Mouse (Mus musculus) layer of hippocampus, adult 18-20 months (tissue): ENCODE measurements around the gene Ppp4r3a. TPM values are rescaled to one million over a fixed set of nuclear protein-coding genes. Genes with fewer than 3 reads are reported as not detected.
"Not testable (repeated sequence)": the region's sequence is repeated elsewhere in the genome, so short reads cannot be mapped to it uniquely, and the experiment has no call there.

Source experiments
- DNase-seq, 2 experiments: peaks; one replicate each; pipeline ENCODE4 v3.0.0; 2022; ENCODE audit warnings: low spot score in 2 of 2
- long read RNA-seq: library from polyadenylated mRNA; stranded (forward); transcript quantifications from one replicate; pipeline ENCODE4 v2.0.0, GENCODE M21; 2021
- total RNA-seq, 2 experiments: library from RNA; stranded (reverse); gene quantifications; 2 replicates each; pipeline ENCODE4 v1.2.3; 2021

Ppp4r3a gene
- 10 to 100 TPM; 39.7 to 42.1 TPM for total RNA-seq
- long read RNA-seq, full-length matches to known transcripts = 13 of 29 reads
- long read RNA-seq, partial matches to known transcripts = 11 of 29 reads
- long read RNA-seq, other reads (novel, unspliced or antisense) = 5 of 29 reads

GRCm38 (mm10) chr12:101083076-101083838 lies at the start of gene Ppp4r3a:
Gene Ppp4r3a (minus strand): TSS chr12:101083702.
- DNase-seq = peak; percentile 95 to 97

GRCm38 (mm10) chr12:101123013-101123412 lies 39.5 kb upstream of the Ppp4r3a start:
- DNase-seq = peak in 1 of 2 experiments; percentile 18

GRCm38 (mm10) chr12:101122066-101122465 lies 38.6 kb upstream of the Ppp4r3a start:
- not testable (repeated sequence) for DNase-seq

GRCm38 (mm10) chr12:101109794-101110585 lies 26.5 kb upstream of the Ppp4r3a start:
- DNase-seq = not testable (repeated sequence)

GRCm38 (mm10) chr12:101107722-101108121 lies 24.2 kb upstream of the Ppp4r3a start:
- no peak for DNase-seq

- no peak for DNase-seq
Observed at GRCm38 (mm10) chr12:101105571-101105970, 22.1 kb upstream of the Ppp4r3a start.

- DNase-seq = no peak
Observed at GRCm38 (mm10) chr12:101102648-101103047, 19.1 kb upstream of the Ppp4r3a start.

GRCm38 (mm10) chr12:101093678-101094077 lies 10.2 kb upstream of the Ppp4r3a start:
- DNase-seq = not testable (repeated sequence)

GRCm38 (mm10) chr12:101089955-101090354 lies 6.5 kb upstream of the Ppp4r3a start:
- no peak for DNase-seq

- no peak for DNase-seq
Observed at GRCm38 (mm10) chr12:101087406-101087805, 3.9 kb upstream of the Ppp4r3a start.

- DNase-seq = no peak
Observed at GRCm38 (mm10) chr12:101084881-101085666, 1.6 kb upstream of the Ppp4r3a start.

GRCm38 (mm10) chr12:101084237-101084636 lies 735 bp upstream of the Ppp4r3a start:
- peak in 1 of 2 experiments; percentile 12 for DNase-seq

GRCm38 (mm10) chr12:101083839-101084195 lies 315 bp upstream of the Ppp4r3a start:
- DNase-seq = no peak

GRCm38 (mm10) chr12:101082296-101083075 lies 1.0 kb downstream of the Ppp4r3a start:
- peak in 1 of 2 experiments; percentile 14 for DNase-seq

- DNase-seq = no peak
Observed at GRCm38 (mm10) chr12:101077955-101078354, 5.5 kb downstream of the Ppp4r3a start.

- DNase-seq = no peak
Observed at GRCm38 (mm10) chr12:101075433-101075832, 8.1 kb downstream of the Ppp4r3a start.

- no peak for DNase-seq
Observed at GRCm38 (mm10) chr12:101074821-101075429, 8.6 kb downstream of the Ppp4r3a start.

- DNase-seq = no peak
Observed at GRCm38 (mm10) chr12:101069813-101070212, 13.7 kb downstream of the Ppp4r3a start.

- DNase-seq = no peak
Observed at GRCm38 (mm10) chr12:101066329-101066728, 17.2 kb downstream of the Ppp4r3a start.

GRCm38 (mm10) chr12:101039956-101040355 lies 43.5 kb downstream of the Ppp4r3a start:
- no peak for DNase-seq
